ENCODE assay signal across 9 mouse cellular contexts in the genomic region with DNA sequence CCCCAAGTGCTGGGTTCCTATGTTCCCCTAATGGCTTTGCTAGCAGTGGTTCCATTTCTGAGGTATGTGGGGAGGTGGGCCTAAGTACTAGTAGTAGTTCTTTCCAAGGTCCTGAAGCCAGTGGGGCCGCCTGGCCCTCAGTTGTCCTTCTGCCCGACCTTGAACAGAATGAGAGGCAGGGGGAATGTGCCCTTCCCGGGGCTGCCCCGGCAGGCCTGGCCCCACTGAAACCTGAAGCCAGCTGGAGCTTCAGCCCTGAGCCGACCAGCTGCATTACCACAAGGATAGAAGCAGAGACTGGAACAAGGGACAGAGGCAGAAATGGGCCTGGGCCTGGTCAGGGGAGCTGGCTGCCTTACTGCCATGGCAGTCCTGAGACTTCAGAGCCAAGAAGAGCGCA. TPM values are rescaled to one million over a fixed set of nuclear protein-coding genes. Genes with fewer than 3 reads are reported as not detected.
DNase-seq lines count a peak whose midpoint lies in the region; ATAC-seq lines count a peak whose summit lies in the region.
"Had no signal": no experiment of that assay in that cellular context is flagged by ENCODE, and none has a peak within 500 bp of the region (broad histone marks: within the 10 kb centered on the region; RNA-seq: fewer than 3 reads in every experiment).

No protein-coding gene starts in this region.

- WGBS in neural tube, embryonic 12.5 days: 76% methylated on average over 6 of the region's 6 CpGs
- WGBS in heart, embryonic 14.5 days: 32% methylated on average over 6 of the region's 6 CpGs

- H3K27ac ChIP-seq in neural tube, embryonic 12.5 days: no peak overlapping the region
- H3K27ac ChIP-seq in heart, embryonic 14.5 days (replicated peaks in 1 of 2; ENCODE audit: control insufficient read depth in 1 of 2, insufficient read depth in 1 of 2, low read depth in 2 of 2, low read length in 2 of 2): peak overlapping the region; percentile 84 to 93

- H3K4me3 ChIP-seq in neural tube, embryonic 12.5 days: no peak overlapping the region
- H3K4me3 ChIP-seq in heart, embryonic 14.5 days (ENCODE audit: control insufficient read depth in 1 of 2, insufficient read depth in 1 of 2, low read depth in 1 of 2, low read length in 2 of 2): peak overlapping the region; percentile 2 to 10; a peak in 2 of 4 replicates

- H3K9me3 ChIP-seq in neural tube, embryonic 12.5 days: no peaks in the 10 kb centered on the region; the same call in 1 of the 2 replicates
- no peaks in the 10 kb centered on the region for H3K9me3 ChIP-seq in heart, embryonic 14.5 days (ENCODE audit: control insufficient read depth, low read length)

- peaks cover 15% of the 10 kb centered on the region for H3K36me3 ChIP-seq in neural tube, embryonic 12.5 days
- peaks cover 32% of the 10 kb centered on the region for H3K36me3 ChIP-seq in heart, embryonic 14.5 days (ENCODE audit: control insufficient read depth, insufficient read depth, low read length)

- H3K4me1 ChIP-seq in neural tube, embryonic 12.5 days: peaks cover 46% of the 10 kb centered on the region
- peaks cover 32 to 50% of the 10 kb centered on the region in 2 experiments for H3K4me1 ChIP-seq in heart, embryonic 14.5 days (ENCODE audit: control insufficient read depth in 2 of 2, insufficient read depth in 2 of 2, low read length in 2 of 2)

- no peak for DNase-seq in neural tube, embryonic 10.5 days (ENCODE audit: extremely low spot score, low spot score)
- DNase-seq in kidney, postnatal 10 days: peak; percentile 42
- DNase-seq in spleen, postnatal 4 days (ENCODE audit: low spot score in 2 of 2): no peak
- no peak for DNase-seq in layer of hippocampus, postnatal 14 days (ENCODE audit: low spot score in 2 of 2)
- DNase-seq in cerebellum, postnatal 36 days: no peak
- no peak for DNase-seq in left cerebral cortex, postnatal 25 days (ENCODE audit: low spot score in 2 of 2)

- intact Hi-C loops in left cerebral cortex, postnatal 25 days (cut with DNase I): no loop called here

- H3K4me2 ChIP-seq in neural tube, embryonic 12.5 days (replicated peaks): 0 out of 2 replicates have a peak overlapping the region, but pooled peaks have one; percentile 15
- H3K4me2 ChIP-seq in heart, embryonic 14.5 days (ENCODE audit: low read length): peak overlapping the region; percentile 58

- no peaks in the 10 kb centered on the region for H3K27me3 ChIP-seq in neural tube, embryonic 12.5 days (replicated peaks)
- H3K27me3 ChIP-seq in heart, embryonic 14.5 days (ENCODE audit: control insufficient read depth, insufficient read depth, low read length): no peaks in the 10 kb centered on the region

- no peak overlapping the region for H3K9ac ChIP-seq in neural tube, embryonic 12.5 days
- peak overlapping the region; percentile 66 for H3K9ac ChIP-seq in heart, embryonic 14.5 days (ENCODE audit: low read length)

- ATAC-seq in neural tube, embryonic 12.5 days (ENCODE audit: low FRiP score, low read depth): no peak
- 0 out of 2 replicates have a peak, but pooled peaks have one; percentile 12 for ATAC-seq in heart, embryonic 14.5 days (ENCODE audit: insufficient number of reproducible peaks, insufficient read depth, low FRiP score, low read depth)

RNA-seq across cellular contexts. Expression of a gene that starts 4.1 kb away (rescaled TPM):
- 18.4 and 20.2 TPM in 2 replicates for polyA plus RNA-seq in neural tube, embryonic 12.5 days (2016; fragmentation: Nextera tagmentation; extraction: Ambion mirVana)
- 39.7 and 43.1 TPM in 2 replicates for polyA plus RNA-seq in heart, embryonic 14.5 days (2014; fragmentation: Nextera tagmentation; extraction: Ambion mirVana)
- 10 to 100 TPM; 68.8 to 72.7 TPM for total RNA-seq in layer of hippocampus, postnatal 14 days (2021)
- 10 to 100 TPM; 60.3 to 64.1 TPM for total RNA-seq in left cerebral cortex, postnatal 25 days (2021)

RNA-seq across cellular contexts. Expression of a gene that starts 34.0 kb away (rescaled TPM):
- polyA plus RNA-seq in neural tube, embryonic 12.5 days (2016; fragmentation: Nextera tagmentation; extraction: Ambion mirVana): 2.1 and 2.2 TPM in 2 replicates
- polyA plus RNA-seq in heart, embryonic 14.5 days (2014; fragmentation: Nextera tagmentation; extraction: Ambion mirVana): 0.32 and 0.67 TPM in 2 replicates
- 10 to 100 TPM; 19.1 to 20.2 TPM for total RNA-seq in layer of hippocampus, postnatal 14 days (2021)
- 10 to 100 TPM; 26.1 to 26.3 TPM for total RNA-seq in left cerebral cortex, postnatal 25 days (2021)
- polyA plus RNA-seq: G1E had no signal

RNA-seq across cellular contexts. Expression of a gene that starts 42.7 kb away (rescaled TPM):
- polyA plus RNA-seq in neural tube, embryonic 12.5 days (2016; fragmentation: Nextera tagmentation; extraction: Ambion mirVana): 8.0 and 10.1 TPM in 2 replicates
- 4.3 and 4.7 TPM in 2 replicates for polyA plus RNA-seq in heart, embryonic 14.5 days (2014; fragmentation: Nextera tagmentation; extraction: Ambion mirVana)
- 100 to 1,000 TPM; 122 TPM for total RNA-seq in layer of hippocampus, postnatal 14 days (2021)
- total RNA-seq in left cerebral cortex, postnatal 25 days (2021): 100 to 1,000 TPM; 175 to 205 TPM
